Mouse (Mus musculus) T-helper 2 cell (primary cell): ENCODE results near the gene Efcc1.

Experiments used
- in situ Hi-C: fragments of 300-600 bp; cut with MboI, MseI; formaldehyde crosslinking; loops from one replicate; pipeline ENCODE4 v1.15.1; 2025; ENCODE audit warnings: high pct_unique_total_duplicates

Gene Efcc1

DNA sequence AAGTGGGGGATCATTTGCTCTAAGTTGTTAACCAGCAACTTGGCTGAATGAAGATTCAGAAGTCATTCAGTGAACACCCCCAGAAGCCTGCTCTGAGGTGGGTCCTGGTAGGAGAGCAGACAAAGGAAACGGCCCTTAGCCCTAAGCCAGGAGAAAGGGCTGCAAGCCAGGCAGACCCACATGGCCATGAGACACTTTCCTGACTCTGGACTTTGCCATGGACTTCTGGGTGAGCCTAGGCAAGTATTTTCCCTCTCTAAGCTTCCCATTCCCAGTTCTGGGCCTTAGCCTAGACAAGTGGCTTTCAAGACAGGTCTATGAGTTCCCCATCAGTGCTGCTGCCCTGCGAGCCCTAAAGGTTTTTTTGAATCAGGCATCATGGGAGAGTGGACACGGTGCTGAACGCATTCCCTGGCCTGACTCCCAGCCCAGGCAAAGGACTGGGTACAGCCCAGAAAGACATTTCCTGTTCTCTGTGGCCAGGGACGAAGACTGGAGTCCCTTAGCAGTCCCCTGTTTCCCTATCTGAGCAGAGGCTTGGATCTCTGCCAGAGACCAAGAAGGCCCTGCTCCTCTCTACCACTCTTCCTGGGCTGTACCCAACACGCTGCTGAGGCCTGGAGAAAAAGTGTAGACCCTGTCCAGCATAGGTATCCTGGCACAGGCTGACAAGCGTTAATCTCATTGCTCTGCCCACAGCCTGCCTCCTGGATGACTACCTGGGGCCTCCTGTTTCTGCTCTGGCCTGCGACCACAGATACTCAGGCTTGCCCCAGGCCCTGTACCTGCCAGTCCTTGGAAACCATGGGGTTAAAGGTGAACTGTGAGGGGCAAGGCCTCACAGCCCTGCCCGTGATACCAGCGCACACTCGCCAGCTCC, 47.9 kb downstream of the Efcc1 start:
- in situ Hi-C loops = no loop called here

- in situ Hi-C loops = no loop called here
Observed at GRCm38 (mm10) chr6:87779174-87780165, 48.8 kb downstream of the Efcc1 start.

DNA sequence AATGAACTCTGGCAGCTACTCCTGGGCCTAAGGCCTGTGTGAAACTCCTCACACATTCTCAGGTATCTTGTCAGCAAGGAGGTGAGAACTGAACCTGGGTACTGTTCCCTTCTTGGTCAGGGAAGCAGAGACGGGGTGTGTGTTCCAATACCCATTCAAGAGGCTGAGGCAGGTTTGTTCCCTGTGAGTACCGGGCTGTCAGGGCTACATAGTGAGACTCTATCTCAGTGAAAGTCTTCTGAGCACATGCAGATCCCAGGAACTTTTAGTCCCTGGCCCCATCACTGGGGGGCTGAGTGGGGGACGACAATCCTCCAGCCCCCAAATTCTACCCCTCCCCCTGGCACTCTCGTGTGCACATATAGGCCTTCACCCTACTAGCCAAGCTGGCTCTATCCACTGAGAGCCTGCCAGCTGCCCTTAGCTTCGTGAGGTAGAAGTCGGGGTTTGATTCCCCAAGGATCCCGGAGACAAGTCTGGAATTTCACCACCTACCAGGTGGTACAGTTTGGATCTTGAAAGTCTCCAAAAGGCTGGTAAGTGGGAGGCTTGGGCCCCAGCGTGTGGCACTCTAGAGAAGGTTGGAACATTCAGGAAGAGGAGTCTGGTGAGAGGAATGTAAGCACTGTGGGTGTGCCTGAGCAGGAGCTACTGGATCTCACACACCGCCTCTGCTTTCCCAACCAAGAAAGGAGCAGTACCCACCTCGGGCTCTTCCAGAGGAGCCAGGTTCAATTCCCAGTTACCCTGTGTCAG, 50.1 kb downstream of the Efcc1 start:
- in situ Hi-C loops = no loop called here

DNA sequence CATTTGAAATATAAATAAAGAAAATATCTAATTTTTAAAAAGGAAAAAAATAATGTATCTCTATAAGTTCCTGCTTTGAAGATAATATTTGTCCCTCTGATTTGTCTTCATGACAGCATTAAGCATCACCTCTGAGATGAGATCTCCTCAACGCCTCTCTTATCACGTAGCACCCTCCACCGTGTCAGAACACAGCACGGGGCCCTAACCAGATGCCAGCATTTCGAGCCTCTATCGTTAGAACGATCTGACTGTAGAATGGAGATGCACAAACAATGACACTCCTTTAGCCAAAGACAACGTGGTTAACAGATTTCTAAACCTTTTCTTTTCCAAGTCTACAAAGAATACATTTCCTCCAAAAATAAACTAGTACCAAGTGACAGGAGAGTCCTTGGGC, 53.4 kb downstream of the Efcc1 start:
- in situ Hi-C loops = no loop called here

DNA sequence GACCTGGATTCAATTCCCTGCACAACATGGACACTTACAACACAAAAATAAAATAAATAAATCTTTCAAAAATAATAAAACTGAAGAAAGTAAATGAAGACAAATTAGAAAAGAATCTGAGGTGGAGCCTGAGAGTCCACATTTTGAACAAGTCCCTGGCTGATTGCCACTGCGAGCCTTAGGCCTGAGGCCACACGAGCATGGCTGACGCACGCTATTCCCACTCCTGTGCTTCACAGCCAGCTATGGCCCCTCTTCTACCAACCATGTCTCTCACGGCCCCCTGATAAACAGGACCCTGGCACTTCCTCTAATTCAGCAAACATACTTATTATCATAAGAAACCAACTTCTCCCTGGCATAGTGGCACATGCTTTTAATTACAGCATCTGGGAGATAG, 56.0 kb downstream of the Efcc1 start:
- in situ Hi-C loops = no loop called here

- in situ Hi-C loops = no loop called here
Observed at GRCm38 (mm10) chr6:87787108-87787890, 56.6 kb downstream of the Efcc1 start.

- in situ Hi-C loops = no loop called here
Observed at GRCm38 (mm10) chr6:87788266-87788895, 57.7 kb downstream of the Efcc1 start.

GRCm38 (mm10) chr6:87788896-87789587, 58.4 kb downstream of the Efcc1 start:
- in situ Hi-C loops = no loop called here

DNA sequence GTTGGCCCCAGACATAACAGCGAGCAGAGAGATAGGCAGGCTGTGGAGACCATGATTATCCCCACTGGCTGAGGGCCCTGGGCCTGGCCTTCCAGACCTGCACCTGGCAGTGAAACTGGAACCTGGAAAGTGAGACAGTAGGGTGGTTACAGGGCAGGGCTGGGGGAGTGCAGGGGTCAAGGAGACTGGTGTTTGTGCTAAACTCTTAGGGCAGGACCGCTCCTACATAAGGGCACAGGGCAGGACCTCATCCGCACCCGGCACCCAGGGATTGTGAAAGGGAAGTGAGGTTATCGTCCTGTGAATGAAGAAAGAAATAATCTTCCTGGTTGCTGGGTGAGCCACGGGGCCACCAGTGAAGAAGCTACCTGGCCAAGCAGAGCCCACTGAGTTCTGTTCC, 59.1 kb downstream of the Efcc1 start:
- in situ Hi-C loops = no loop called here

GRCm38 (mm10) chr6:87790779-87791480, 60.3 kb downstream of the Efcc1 start:
- in situ Hi-C loops = no loop called here

GRCm38 (mm10) chr6:87791826-87792225, 61.2 kb downstream of the Efcc1 start:
- in situ Hi-C loops = no loop called here

DNA sequence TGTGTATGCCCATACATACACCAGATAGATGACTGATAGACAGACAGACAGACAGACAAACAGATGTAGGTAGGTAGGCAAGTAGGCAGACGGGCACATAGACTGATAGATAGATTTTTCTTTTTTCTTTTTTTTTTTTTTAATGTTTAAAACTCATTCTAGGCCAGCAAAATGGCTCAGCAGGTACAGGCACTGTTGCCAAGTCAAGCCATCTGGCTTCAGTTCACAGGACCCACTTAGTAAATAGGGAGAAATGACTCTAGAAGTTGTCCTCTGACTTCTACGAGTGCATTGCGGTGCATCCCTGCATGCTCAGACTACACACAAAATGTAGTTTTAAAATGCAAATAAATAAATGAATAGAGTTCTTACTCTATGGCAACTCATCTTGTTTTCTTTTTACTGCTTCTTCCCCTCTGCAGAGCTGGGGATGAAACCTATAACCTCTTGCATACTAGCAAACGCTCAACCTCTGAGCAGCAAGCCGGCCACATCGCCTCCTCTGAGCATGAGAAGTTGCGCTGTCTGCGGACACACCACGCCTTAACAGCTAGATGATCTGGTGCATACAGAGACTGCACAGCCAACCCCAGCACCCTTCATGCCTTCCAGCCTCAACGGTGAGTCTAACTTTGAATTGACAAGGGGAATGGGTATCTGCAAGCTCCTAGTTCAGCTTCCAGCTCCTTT, 63.3 kb downstream of the Efcc1 start:
- in situ Hi-C loops = no loop called here

- in situ Hi-C loops = no loop called here
Observed at GRCm38 (mm10) chr6:87795385-87796150, 64.9 kb downstream of the Efcc1 start.

- in situ Hi-C loops = no loop called here
Observed at GRCm38 (mm10) chr6:87796251-87796880, 65.7 kb downstream of the Efcc1 start.

- in situ Hi-C loops = no loop called here
Observed at GRCm38 (mm10) chr6:87797321-87797720, 66.7 kb downstream of the Efcc1 start.

DNA sequence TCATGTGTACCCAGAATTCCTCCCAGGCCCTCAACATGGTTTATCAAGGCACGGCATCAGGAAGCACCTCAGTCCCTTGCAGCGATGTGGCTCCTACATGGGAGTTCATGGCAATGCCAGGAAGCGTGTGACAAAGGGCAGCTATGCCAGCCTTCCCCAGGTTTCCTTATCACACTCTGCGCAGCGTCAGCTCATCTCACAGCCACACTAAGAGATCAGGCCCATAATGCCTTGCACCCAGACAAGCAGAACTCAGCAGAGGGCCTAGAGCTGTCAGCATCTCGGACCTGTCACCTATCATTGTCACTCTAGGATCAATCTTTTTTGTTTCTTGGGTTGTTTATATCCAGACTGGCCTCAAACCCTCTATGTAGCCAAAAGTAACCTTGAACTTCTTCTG, 68.9 kb downstream of the Efcc1 start:
- in situ Hi-C loops = no loop called here

DNA sequence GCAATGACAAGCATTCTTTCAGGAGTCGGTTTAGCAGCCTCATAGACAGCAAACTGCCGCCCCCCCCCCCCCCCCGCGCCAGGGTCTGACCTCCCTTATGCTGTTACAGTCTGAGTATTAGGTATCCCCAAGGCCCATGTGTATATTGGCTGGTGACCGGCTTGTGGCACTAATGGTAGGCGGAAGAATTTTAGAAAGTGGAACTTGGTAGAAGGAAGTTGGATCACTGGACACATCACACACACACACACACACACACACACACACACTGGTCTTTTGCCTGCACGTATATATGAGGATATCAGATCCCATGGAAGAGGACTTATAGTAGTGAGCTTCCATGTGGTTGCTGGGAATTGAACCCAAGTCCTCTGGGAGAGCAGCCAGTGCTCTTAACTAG, 71.8 kb downstream of the Efcc1 start:
- in situ Hi-C loops = loop anchor here (10.0 kb wide), 1 partner anchor 338 kb away; no protein-coding TSS in a partner anchor
